Mouse (Mus musculus): ENCODE measurements around the gene Vav3. TPM values are rescaled to one million over a fixed set of nuclear protein-coding genes. Genes with fewer than 3 reads are reported as not detected.

Gene Vav3
- polyA plus RNA-seq, 1 experiment = 2.3 TPM

DNA sequence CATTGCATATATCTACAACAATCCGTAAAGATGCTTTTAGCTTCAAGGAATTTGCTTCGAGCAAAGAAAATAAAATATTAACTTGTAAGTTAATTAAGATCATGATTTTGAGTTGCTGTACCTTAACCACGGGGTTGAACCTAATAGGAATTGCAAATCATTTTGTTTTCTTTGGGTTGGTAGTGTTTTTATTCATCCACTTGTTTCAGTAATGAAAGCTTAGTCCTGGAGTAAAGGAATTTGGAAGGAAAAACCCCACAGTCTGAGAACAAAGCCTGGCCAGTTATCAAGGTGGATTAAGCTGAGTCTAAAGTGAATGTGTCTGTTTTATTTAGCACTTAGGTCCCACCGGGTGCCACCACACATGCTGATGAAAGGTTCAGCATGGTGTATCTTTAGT lies 199.6 kb downstream of the Vav3 start:
- H3K27me3 ChIP-seq (ENCODE audit: control insufficient read depth, insufficient read depth, low read length, poor library complexity, severe bottlenecking) = no peaks in the 10 kb centered on the region
- no peak for TF ChIP-seq EP300 (IDR thresholded peaks at IDR 0.05; ENCODE audit: insufficient read depth, low read depth, low read length)
- TF ChIP-seq POLR2A (IDR thresholded peaks at IDR 0.05; ENCODE audit: insufficient read depth, low read length) = no peak
- no peak overlapping the region for H3K27ac ChIP-seq (ENCODE audit: insufficient read depth, low read length)
- H3K4me3 ChIP-seq (ENCODE audit: low read depth, low read length) = no peak overlapping the region
- no peak overlapping the region for H3K9ac ChIP-seq (ENCODE audit: low read depth, poor library complexity, severe bottlenecking)
- H3K9me3 ChIP-seq (replicated peaks; ENCODE audit: control insufficient read depth, insufficient read depth, low read length, poor library complexity, severe bottlenecking) = no peaks in the 10 kb centered on the region
- no peaks in the 10 kb centered on the region for H3K36me3 ChIP-seq (ENCODE audit: control insufficient read depth, insufficient read depth, low read length, poor library complexity, severe bottlenecking)
- H3K4me1 ChIP-seq (ENCODE audit: control insufficient read depth, insufficient read depth, low read length) = no peaks in the 10 kb centered on the region

DNA sequence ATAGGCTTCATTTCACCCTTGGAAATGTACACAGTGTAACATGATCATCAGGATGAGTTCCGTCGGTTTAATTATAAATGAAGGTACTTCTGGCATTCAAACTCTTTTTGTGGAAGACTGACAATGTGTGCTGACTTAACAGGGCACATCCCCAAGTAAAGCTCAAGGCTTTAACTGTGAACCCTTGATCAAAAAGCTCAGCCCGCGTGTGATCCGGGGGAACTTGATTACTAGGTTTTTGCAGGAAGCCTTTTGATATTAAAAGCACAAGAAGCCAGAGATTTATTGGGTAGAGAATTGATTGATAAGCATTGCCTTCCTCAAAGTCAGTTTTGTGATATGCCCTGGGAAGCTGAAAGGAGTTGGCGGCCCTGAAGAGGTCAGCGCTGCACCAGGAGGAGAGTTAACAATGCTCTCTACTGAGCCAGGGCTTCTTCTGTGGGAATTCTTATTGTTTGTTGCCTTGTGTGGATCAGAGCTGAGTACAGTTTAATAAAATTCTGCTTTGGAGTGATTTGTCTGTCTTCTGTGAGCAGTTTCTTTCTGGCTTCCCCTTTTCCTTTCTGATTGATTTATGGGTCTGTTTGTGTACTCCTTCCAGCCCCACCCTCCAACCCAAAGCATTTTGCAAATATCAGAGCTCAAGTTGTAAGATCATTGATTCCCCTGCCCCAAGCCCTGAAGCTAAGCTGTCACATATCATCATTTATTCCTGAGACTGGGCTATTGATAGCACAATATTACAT lies 204.2 kb downstream of the Vav3 start:
- TF ChIP-seq EP300 (IDR thresholded peaks at IDR 0.05; ENCODE audit: insufficient read depth, low read depth, low read length) = no peak
- TF ChIP-seq POLR2A (IDR thresholded peaks at IDR 0.05; ENCODE audit: insufficient read depth, low read length) = no peak
- no peak for TF ChIP-seq CTCF (IDR thresholded peaks at IDR 0.05; ENCODE audit: low read depth, low read length)
- H3K27ac ChIP-seq (ENCODE audit: insufficient read depth, low read length) = no peak overlapping the region
- no peaks in the 10 kb centered on the region for H3K4me1 ChIP-seq (ENCODE audit: control insufficient read depth, insufficient read depth, low read length)
- H3K9me3 ChIP-seq (replicated peaks; ENCODE audit: control insufficient read depth, insufficient read depth, low read length, poor library complexity, severe bottlenecking) = no peaks in the 10 kb centered on the region
- no peaks in the 10 kb centered on the region for H3K36me3 ChIP-seq (ENCODE audit: control insufficient read depth, insufficient read depth, low read length, poor library complexity, severe bottlenecking)
- no peaks in the 10 kb centered on the region for H3K27me3 ChIP-seq (ENCODE audit: control insufficient read depth, insufficient read depth, low read length, poor library complexity, severe bottlenecking)
- no peak overlapping the region for H3K9ac ChIP-seq (ENCODE audit: low read depth, poor library complexity, severe bottlenecking)
- no peak overlapping the region for H3K4me3 ChIP-seq (ENCODE audit: low read depth, low read length)

DNA sequence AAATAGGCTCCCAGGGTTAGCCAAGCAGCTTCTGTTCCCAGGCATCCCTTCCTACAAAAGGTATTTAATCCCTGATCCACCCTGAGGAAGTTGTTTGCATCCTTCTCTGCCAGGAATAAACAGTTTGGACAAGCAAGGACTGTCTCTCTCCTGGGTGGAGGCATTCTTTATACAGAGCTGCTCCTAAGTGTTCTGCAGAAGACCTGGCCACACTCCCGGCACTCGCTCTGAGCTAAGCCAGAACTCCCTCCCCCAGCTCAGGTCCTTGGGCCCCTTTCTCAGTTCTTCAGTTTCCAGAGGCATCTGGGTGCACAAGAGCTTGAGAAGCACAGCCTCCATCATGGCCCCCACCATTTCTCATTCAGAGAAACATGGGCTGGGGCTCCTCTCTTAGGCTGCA lies 216.9 kb downstream of the Vav3 start:
- Histone ChIP-seq H3K27ac (ENCODE audit: insufficient read depth, low read length) (no peak overlapping the region), H3K4me3 (ENCODE audit: low read depth, low read length) (no peak overlapping the region), H3K27me3 (ENCODE audit: control insufficient read depth, insufficient read depth, low read length, poor library complexity, severe bottlenecking) (peaks cover 1% of the 10 kb centered on the region; the same call in 1 of the 2 replicates), H3K36me3 (ENCODE audit: control insufficient read depth, insufficient read depth, low read length, poor library complexity, severe bottlenecking) (no peaks in the 10 kb centered on the region), H3K9me3 (replicated peaks; ENCODE audit: control insufficient read depth, insufficient read depth, low read length, poor library complexity, severe bottlenecking) (no peaks in the 10 kb centered on the region), H3K9ac (ENCODE audit: low read depth, poor library complexity, severe bottlenecking) (no peak overlapping the region), H3K4me1 (ENCODE audit: control insufficient read depth, insufficient read depth, low read length) (no peaks in the 10 kb centered on the region)
- no peak for TF ChIP-seq CTCF (IDR thresholded peaks at IDR 0.05; ENCODE audit: low read depth, low read length)
- no peak for TF ChIP-seq EP300 (IDR thresholded peaks at IDR 0.05; ENCODE audit: insufficient read depth, low read depth, low read length)
- TF ChIP-seq POLR2A (IDR thresholded peaks at IDR 0.05; ENCODE audit: insufficient read depth, low read length) = no peak

DNA sequence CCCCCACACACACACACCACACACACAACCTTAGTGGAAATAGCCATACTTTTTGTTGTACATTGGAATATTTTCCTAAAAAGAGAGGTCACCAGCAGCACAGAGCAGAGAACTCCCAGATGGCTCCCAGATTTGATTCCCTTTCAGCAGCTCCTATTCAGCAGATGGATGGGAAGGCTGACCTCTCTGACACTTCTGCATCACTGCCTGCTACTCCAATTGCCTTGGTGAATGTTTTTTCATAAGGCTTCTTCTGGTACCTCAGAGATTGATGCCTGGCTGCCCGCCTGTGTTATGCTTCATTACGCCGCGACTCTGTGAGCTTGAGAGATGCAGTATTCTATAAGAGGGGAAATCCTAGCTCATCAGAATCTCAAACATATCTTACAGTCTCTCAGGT lies 220.8 kb downstream of the Vav3 start:
- H3K4me1 ChIP-seq (ENCODE audit: control insufficient read depth, insufficient read depth, low read length) = no peaks in the 10 kb centered on the region
- H3K4me3 ChIP-seq (ENCODE audit: low read depth, low read length) = no peak overlapping the region
- no peak overlapping the region for H3K27ac ChIP-seq (ENCODE audit: insufficient read depth, low read length)
- no peaks in the 10 kb centered on the region for H3K36me3 ChIP-seq (ENCODE audit: control insufficient read depth, insufficient read depth, low read length, poor library complexity, severe bottlenecking)
- no peaks in the 10 kb centered on the region for H3K9me3 ChIP-seq (replicated peaks; ENCODE audit: control insufficient read depth, insufficient read depth, low read length, poor library complexity, severe bottlenecking)
- no peak overlapping the region for H3K9ac ChIP-seq (ENCODE audit: low read depth, poor library complexity, severe bottlenecking)
- peaks cover 1% of the 10 kb centered on the region; the same call in 1 of the 2 replicates for H3K27me3 ChIP-seq (ENCODE audit: control insufficient read depth, insufficient read depth, low read length, poor library complexity, severe bottlenecking)
- TF ChIP-seq POLR2A (IDR thresholded peaks at IDR 0.05; ENCODE audit: insufficient read depth, low read length) = no peak
- no peak for TF ChIP-seq CTCF (IDR thresholded peaks at IDR 0.05; ENCODE audit: low read depth, low read length)
- TF ChIP-seq EP300 (IDR thresholded peaks at IDR 0.05; ENCODE audit: insufficient read depth, low read depth, low read length) = no peak

DNA sequence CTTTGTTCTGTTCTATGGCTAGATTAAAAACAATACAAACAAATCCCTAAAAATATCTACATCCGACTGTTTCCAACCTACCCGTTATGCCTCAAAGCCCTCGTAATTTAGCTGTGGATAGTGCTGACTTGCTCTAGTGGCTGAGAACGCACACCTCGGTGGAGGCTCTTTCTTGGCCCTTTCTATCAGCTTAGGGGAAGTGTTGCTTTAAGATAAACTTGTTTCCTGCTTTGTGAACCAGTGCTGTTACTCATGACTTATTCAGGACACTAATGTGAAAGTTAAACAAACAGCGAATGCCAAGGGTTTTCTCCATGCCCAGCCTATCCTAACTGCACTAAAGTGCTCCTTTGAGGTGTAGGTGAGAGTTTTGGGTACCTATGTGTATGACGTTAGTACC lies 221.3 kb downstream of the Vav3 start:
- no peak overlapping the region for H3K4me3 ChIP-seq (ENCODE audit: low read depth, low read length)
- H3K9me3 ChIP-seq (replicated peaks; ENCODE audit: control insufficient read depth, insufficient read depth, low read length, poor library complexity, severe bottlenecking) = no peaks in the 10 kb centered on the region
- no peak overlapping the region for H3K9ac ChIP-seq (ENCODE audit: low read depth, poor library complexity, severe bottlenecking)
- no peaks in the 10 kb centered on the region for H3K36me3 ChIP-seq (ENCODE audit: control insufficient read depth, insufficient read depth, low read length, poor library complexity, severe bottlenecking)
- H3K27me3 ChIP-seq (ENCODE audit: control insufficient read depth, insufficient read depth, low read length, poor library complexity, severe bottlenecking) = peaks cover 1% of the 10 kb centered on the region; the same call in 1 of the 2 replicates
- H3K4me1 ChIP-seq (ENCODE audit: control insufficient read depth, insufficient read depth, low read length) = no peaks in the 10 kb centered on the region
- H3K27ac ChIP-seq (ENCODE audit: insufficient read depth, low read length) = no peak overlapping the region
- no peak for TF ChIP-seq CTCF (IDR thresholded peaks at IDR 0.05; ENCODE audit: low read depth, low read length)
- TF ChIP-seq EP300 (IDR thresholded peaks at IDR 0.05; ENCODE audit: insufficient read depth, low read depth, low read length) = no peak
- TF ChIP-seq POLR2A (IDR thresholded peaks at IDR 0.05; ENCODE audit: insufficient read depth, low read length) = no peak

DNA sequence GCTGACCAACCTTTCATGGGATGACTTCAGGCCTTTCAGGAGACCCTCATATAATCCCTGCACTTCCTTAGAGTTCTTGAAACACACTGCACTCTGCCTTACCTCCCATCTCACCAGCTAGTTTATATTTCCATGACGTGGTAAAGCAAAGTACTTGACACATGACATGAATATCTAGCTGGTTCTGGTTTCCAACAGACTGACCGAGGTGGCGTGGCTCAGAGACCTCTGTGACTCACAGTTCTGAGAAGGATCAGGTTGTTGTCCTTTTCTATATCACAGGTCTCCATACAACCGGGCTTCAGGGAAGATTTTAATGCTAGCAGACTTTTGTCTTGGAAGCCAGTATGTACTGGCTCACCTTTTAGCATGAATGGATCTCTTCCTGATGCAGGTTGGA lies 221.8 kb downstream of the Vav3 start:
- no peaks in the 10 kb centered on the region for H3K4me1 ChIP-seq (ENCODE audit: control insufficient read depth, insufficient read depth, low read length)
- H3K36me3 ChIP-seq (ENCODE audit: control insufficient read depth, insufficient read depth, low read length, poor library complexity, severe bottlenecking) = no peaks in the 10 kb centered on the region
- no peak for TF ChIP-seq EP300 (IDR thresholded peaks at IDR 0.05; ENCODE audit: insufficient read depth, low read depth, low read length)
- TF ChIP-seq CTCF (IDR thresholded peaks at IDR 0.05; ENCODE audit: low read depth, low read length) = no peak
- no peak for TF ChIP-seq POLR2A (IDR thresholded peaks at IDR 0.05; ENCODE audit: insufficient read depth, low read length)
- H3K9me3 ChIP-seq (replicated peaks; ENCODE audit: control insufficient read depth, insufficient read depth, low read length, poor library complexity, severe bottlenecking) = no peaks in the 10 kb centered on the region
- peaks cover 1% of the 10 kb centered on the region; the same call in 1 of the 2 replicates for H3K27me3 ChIP-seq (ENCODE audit: control insufficient read depth, insufficient read depth, low read length, poor library complexity, severe bottlenecking)
- H3K27ac ChIP-seq (ENCODE audit: insufficient read depth, low read length) = no peak overlapping the region
- H3K4me3 ChIP-seq (ENCODE audit: low read depth, low read length) = no peak overlapping the region
- H3K9ac ChIP-seq (ENCODE audit: low read depth, poor library complexity, severe bottlenecking) = no peak overlapping the region
